Mouse (Mus musculus): ENCODE results near the gene Borcs5.
A peak's percentile ranks its signal among the peaks of the same experiment; 100 is the strongest.

Borcs5 gene

DNA sequence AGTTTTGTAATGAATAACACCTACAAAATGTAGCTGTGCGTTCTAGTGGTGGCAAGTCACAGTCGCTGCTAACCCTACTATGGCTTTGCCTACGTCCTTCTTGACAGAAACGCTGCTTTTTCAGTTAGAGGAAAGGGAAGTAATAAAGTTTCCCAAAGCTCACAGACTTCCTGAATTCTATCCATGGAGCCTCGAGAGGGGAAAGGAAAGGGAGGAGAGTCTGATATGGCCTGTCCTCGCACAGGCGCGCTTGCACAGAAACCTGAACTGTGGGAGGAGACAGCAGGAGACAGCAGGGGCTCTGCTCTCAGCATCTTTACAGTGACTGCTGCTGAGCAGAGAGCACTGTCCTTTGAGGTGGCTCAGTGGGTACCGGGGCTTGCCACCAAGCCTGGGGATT is 8.9 kb upstream of the Borcs5 start:
- no peak for DNase-seq (ENCODE audit: low read depth)

DNA sequence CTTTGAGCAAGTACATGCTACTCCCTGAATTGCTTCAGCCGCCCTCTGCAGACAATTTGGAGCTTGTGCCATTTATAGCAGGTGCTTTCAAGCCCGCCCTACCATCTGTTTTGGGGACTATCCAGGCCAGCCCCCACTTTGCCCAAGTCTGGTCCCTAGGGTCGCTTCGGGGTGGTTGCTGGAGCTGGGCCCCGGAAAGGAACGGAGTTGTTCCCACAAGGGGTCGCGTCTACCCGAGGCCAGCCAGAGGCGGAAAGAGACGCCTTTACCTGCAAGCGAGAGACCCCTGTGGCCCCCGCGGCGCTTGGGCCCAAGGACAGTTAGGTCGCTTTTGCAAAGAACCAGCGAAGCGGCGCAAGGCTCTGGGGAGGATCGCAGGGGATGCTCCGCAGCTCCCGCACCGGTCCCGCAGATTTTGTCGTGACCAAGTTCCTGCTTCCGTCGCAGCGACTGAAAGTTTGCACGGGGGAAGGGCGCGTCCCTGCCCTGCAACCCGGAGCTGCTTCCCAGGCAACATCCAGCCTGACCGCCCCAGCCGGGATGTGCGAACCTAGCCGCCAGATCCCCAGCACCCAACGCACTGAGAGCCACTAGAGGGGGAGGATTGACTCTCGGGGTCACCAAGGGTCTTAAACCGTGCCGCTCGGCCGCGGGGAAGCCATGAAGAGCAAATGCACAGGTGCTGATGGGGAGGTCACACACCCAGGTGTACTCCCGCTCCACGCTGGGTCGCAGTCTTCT is 7.2 kb upstream of the Borcs5 start, which contains the start of gene Mansc1:
Mansc1 (minus strand) TSS at position 542 of the 741 bp plus-strand sequence.
- DNase-seq (ENCODE audit: low read depth), result no peak

- DNase-seq (ENCODE audit: low read depth), result no peak
These were observed 6.6 kb upstream of the Borcs5 start for GRCm38 (mm10) chr6:134632756-134633155.

GRCm38 (mm10) chr6:134633553-134633952 is 5.8 kb upstream of the Borcs5 start:
- no peak for DNase-seq (ENCODE audit: low read depth)

- DNase-seq (ENCODE audit: low read depth), result no peak
These were observed 2.8 kb upstream of the Borcs5 start for GRCm38 (mm10) chr6:134636476-134636875.

- no peak for DNase-seq (ENCODE audit: low read depth)
These were observed 590 bp downstream of the Borcs5 start for GRCm38 (mm10) chr6:134639900-134640299.

DNA sequence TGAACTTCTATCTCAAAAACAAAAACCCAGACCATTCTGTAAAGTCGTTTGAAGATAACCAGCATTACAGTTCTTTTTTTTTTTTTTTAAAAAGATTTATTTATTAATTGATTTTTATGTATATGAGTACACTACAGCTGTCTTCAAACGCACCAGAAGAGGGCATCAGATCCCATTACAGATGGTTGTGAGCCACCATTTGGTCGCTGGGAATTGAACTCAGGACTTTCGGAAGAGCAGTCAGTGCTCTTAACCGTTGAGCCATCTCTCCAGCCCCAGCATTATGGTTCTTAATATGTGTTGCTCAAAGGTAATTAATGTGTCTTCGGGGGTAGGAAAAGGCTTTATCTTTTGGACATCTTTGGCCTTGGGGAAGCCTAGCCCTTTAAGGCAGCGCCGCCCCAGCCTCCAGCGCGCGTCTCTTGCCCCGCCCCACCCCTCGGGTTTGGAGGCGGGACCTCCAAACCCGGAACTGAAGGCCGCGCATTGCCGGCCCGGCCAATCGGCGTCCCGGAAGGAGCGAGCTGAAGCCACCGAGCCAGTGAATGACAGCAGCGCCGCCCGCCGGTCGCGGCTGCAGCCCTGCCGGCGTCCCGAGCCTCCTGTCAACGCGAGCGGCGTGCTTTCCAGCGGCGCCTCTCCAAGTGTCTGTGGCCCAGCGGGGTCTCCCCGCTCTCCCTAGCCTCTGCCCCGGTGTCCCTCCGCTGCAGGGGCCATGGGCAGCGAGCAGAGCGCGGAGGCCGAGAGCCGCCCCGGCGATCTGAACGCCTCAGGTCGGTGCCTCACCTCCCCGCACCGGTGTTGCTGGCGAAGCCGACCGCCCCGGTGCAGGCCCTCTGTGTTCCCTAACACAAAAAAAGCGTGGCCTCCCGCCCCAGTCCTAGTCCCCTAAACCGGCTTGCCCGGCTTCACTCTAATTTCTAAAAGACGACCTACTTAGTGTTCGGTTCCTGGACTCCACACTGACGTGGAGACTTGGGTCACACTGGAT is 1.5 kb downstream of the Borcs5 start:
- peak; percentile 93 for DNase-seq (ENCODE audit: low read depth)

DNA sequence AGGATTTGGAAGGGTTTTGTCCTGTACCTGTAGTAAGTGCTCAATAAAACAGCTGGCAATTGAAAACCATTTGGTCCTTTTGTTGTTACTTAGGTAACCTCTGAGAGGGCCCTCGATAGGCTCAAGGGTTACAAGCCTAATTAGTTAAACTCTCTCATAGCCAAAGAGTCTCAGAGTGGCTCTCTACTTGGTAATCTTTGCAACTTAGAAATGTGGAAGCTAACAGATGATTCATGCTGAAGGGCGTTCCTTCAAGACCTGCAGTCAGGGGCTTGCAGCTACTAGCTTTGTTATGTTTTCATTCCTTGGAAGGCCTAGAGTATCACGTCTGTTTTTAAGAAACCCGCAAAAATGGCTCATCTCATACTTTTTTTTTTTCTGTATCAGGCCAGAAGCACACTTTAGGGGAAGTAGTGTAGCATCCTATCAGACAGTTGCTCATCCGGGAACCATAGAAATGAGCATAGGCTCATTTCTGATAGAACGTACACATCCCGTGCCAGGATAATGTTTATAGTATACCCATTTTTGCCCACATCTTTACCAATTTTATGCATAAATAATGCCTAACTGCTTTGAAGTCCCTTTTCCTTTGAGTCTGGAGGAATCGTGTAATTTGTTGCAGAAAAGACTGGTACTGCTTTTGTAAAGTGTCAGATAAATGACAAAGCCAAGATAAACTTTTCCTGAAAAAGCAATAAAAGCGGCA is 2.6 kb downstream of the Borcs5 start:
- DNase-seq (ENCODE audit: low read depth), result peak; percentile 30

DNA sequence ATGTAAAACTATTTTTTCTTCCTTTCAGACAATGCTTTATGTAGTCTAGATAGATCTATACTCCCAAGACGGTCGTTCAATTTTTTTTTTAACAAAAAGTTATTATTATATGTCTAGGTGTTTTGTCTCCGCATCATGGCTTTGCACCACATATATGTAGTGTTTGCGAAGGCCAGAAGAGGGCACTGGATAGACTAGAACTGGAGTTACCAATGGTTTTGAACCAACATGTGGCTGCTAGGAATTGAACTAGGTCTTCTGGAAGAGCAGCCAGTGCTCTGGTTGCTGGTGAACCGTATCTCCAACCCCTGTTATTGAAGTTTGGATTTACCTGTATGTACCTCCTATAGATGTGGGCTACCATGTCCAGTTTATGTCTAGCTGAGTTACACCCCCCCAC is 4.0 kb downstream of the Borcs5 start:
- no peak for DNase-seq (ENCODE audit: low read depth)

GRCm38 (mm10) chr6:134646835-134647234 is 7.5 kb downstream of the Borcs5 start:
- no peak for DNase-seq (ENCODE audit: low read depth)

DNA sequence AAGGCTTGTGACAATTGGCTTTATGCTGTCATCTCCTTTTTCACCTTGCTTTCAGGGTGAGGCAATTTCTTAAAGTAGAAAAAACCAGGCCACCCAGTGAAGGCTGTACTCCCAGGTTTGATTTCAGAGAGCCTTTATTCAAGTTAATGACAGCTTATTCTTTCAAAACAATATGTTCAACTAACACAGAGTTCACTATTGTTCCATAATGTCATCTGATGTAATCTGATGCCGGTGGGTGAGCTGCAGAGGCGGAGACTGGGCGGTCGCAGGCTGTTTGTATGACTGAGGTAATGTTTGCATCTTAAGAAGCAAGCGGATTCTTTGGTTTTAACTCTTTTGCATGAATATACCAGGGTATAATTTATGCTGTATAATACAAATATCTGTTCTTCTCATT is 8.3 kb downstream of the Borcs5 start:
- DNase-seq (ENCODE audit: low read depth), result no peak

GRCm38 (mm10) chr6:134648356-134648755 is 9.0 kb downstream of the Borcs5 start:
- DNase-seq (ENCODE audit: low read depth), result no peak

- no peak for DNase-seq (ENCODE audit: low read depth)
These were observed 17.2 kb downstream of the Borcs5 start for GRCm38 (mm10) chr6:134656527-134656926.

DNA sequence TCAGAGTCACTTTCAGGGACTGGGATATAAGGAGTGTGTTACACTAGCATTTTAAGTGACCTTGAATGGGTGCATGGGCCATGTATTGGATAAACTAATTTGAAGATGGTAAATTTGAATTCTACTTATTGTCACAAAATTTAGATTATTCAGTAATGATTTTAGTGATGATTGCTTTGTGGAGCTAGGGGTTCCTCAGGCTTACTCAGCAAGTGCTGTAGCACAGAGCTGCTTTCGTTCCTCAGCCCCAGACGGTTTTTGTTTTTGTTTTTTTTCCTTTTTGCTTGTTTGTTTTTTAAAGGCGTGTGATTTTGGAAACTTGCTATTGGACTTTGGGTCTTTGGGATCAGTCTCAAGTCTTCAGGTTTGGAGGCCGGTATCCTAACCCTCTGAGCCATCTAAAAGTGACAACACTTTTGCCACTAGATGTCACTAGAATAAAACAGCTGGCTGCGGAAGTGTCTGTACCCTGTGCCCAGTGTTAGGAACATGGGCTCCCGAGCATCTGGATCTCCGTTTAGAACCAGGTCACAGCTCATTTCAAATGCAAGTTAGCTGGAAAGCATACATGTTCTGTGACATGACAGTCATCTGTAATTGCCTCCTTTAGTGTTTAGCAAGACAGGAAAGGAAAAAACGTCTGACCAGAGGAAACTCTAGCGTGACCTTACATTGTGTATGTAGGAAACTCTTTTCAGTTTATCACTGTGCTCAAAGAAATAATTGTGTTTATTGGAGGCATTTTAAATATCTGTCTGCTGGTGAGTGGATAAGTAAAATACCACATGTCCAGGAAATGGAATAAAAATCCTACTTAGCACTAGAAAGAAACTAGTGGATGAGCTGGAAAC is 20.0 kb downstream of the Borcs5 start:
- DNase-seq (ENCODE audit: low read depth), result peak; percentile 66

DNA sequence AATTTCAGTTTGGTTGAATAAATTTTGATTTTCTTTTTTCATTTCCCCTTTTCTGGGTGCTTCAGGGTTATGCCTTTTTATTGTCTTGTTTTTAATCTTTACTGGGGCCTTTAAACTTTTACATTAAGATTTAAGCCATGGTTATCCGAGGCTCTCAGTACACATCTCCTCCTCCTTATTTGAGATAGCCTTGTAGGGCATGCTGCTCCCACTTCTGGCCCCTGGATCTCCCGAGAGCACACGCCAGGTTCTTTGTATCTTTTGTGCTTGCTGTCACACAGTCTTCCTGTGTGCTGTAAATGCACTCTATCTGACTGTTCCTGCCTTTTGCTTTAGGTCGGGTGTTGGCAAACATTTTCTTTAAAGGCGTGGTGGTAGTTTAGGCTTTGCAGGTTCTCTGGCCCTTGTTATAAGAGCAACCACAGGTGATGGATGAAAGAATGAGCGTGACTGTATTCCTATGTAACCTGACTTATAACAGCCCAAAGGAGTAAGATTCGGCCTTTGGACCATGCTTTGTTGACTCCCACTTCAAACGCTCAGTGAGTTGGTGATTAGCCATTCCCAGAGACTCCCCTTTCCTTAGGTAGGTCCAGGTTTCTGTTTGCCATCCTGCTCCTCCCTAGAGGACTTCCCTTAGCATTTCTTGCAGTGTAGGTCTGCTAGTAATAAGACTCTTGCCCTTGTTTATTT is 21.6 kb downstream of the Borcs5 start:
- DNase-seq (ENCODE audit: low read depth), result peak; percentile 48

- DNase-seq (ENCODE audit: low read depth), result no peak
These were observed 25.3 kb downstream of the Borcs5 start for GRCm38 (mm10) chr6:134664573-134664972.

DNA sequence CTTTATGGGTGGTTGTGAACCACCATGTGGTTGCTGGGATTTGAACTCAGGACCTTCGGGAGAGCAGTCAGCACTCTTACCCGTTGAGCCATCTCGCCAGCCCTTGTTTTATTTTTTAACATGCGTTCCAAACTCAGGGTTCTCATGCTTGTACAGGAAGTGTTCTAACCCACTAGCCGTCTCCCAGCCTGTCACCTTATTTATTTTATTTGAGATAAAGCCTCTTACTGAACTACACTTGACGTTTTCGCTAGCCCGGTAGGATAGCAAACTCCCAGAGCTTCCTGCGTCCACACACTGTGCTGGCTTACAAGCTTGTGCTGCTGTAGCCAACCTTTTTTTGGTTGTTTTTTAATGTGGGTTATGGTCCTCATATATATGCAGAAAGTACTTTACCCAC is 26.5 kb downstream of the Borcs5 start:
- no peak for DNase-seq (ENCODE audit: low read depth)

GRCm38 (mm10) chr6:134668519-134668918 is 29.2 kb downstream of the Borcs5 start:
- no peak for DNase-seq (ENCODE audit: low read depth)

DNA sequence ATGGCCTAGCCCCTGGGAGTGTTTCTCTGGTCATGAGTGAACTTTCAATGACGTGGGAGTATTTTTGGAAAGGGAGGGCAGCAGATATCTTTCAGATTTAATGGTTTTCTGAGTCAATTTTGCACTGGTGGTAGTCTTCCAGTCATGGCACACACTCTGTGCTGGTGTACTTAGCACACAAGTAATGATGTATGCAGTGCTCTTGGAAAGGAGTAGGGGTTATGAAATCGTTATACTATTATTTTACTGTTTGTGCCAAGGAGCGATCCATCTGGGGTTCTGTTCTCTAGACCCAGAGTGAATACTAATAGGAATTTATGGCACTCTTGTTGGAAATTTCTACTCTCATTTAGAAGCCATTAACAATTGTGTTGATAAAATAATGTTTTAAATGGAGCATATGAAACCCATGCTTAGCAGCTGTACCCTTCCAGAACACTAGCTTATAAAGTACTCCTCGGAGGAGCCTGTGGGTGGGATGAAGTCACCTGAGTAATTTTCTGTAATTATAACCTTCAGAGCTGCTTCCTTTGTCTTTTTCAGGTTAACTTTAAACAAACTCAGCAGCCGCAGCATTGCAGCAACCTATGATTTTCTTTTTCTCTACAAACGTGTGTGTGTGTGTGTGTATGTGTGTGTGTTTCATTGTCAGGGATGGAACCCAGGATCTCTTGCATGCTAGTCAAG is 30.0 kb downstream of the Borcs5 start:
- no peak for DNase-seq (ENCODE audit: low read depth)

DNA sequence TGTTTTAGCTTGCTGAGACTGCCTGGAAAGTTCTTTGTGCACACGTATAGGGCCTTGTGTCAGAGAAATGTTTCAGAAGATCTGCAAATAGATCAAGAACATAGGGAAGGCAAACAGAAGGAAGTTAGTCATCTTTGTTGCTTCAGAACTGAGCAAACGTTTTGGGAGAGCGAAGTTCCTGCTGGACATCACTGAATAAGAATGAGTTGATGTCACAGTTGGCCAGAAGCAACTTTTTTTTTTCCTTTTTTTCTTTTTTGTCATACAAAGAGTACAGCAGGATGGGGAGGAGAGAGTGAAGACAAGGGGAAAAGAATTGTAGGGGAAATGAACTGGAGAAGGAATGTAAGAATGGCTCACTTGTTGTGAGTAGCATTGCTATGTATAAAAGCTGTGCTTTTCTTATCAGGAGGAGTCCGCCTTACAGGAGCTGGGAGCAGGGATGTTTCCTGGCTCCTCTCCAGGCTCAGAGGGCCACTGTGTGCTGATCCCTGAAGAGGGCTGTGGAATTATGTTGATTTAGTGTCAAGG is 31.6 kb downstream of the Borcs5 start:
- no peak for DNase-seq (ENCODE audit: low read depth)

Data from c-Kit-positive CD71-positive TER-119-negative erythroid progenitor cells, embryonic 14.5 days (primary cell).